Mouse (Mus musculus) brain, embryonic 14.5 days (tissue): ENCODE measurements around the gene Rhobtb1.

ENCODE experiments used
- CTCF ChIP-seq: fragments of 200-500 bp; IDR thresholded peaks from 2 replicates; pipeline ENCODE4 v1.5.1; 2012; ENCODE audit warnings: inconsistent platforms, mild to moderate bottlenecking, moderate library complexity, borderline replicate concordance; ENCODE audit not compliant: insufficient read depth, insufficient read length; ENCODE audit errors: extremely low read depth
- POLR2A ChIP-seq: fragments of 200-500 bp; IDR thresholded peaks from 2 replicates; pipeline ENCODE4 v1.6.1; 2012; ENCODE audit warnings: mild to moderate bottlenecking, inconsistent platforms, borderline replicate concordance; ENCODE audit not compliant: poor library complexity, insufficient read depth, insufficient read length, severe bottlenecking; ENCODE audit errors: extremely low read depth

- TF ChIP-seq CTCF, result no peak
- TF ChIP-seq POLR2A, result no peak
These were observed 70.7 kb downstream of the Rhobtb1 start for GRCm38 (mm10) chr10:69221955-69222354.
